Mouse (Mus musculus) hindbrain, embryonic 14.5 days (tissue): ENCODE results near the gene Nfkb2. TPM values are rescaled to one million over a fixed set of nuclear protein-coding genes. Genes with fewer than 3 reads are reported as not detected.

Source experiments
- ATAC-seq: fragments of 200-750 bp; cut with Nextera tagmentation; 2 replicates; pipeline ENCODE4 v1.8.0; 2017; ENCODE audit warnings: moderate number of reproducible peaks, mild to moderate bottlenecking, moderate TSS enrichment, moderate library complexity; ENCODE audit not compliant: low FRiP score
- DNase-seq: peaks from one replicate; pipeline ENCODE4 v3.0.0-alpha.2; 2015; ENCODE audit warnings: low spot score
- H3K27ac ChIP-seq: fragments of 300-500 bp; sonication (generic); 2 replicates; pipeline ENCODE4 v1.5.1; 2014; ENCODE audit warnings: mild to moderate bottlenecking, moderate library complexity
- H3K27me3 ChIP-seq: fragments of 300-500 bp; sonication (generic); 2 replicates; pipeline ENCODE4 v1.6.1; 2014; ENCODE audit warnings: mild to moderate bottlenecking, low read length, mixed read lengths; ENCODE audit not compliant: control insufficient read depth, insufficient read depth
- H3K36me3 ChIP-seq: fragments of 300-500 bp; sonication (generic); replicated peaks from 2 replicates; pipeline ENCODE4 v1.6.1; 2014; ENCODE audit not compliant: control insufficient read depth, insufficient read depth
- H3K4me1 ChIP-seq: fragments of 300-500 bp; sonication (generic); replicated peaks from 2 replicates; pipeline ENCODE4 v1.6.1; 2014; ENCODE audit warnings: antibody characterized with exemption, low read length, mixed read lengths; ENCODE audit not compliant: control insufficient read depth, insufficient read depth
- H3K4me2 ChIP-seq: fragments of 300-500 bp; sonication (generic); replicated peaks from 2 replicates; pipeline ENCODE4 v1.6.1; 2014; ENCODE audit warnings: mild to moderate bottlenecking, moderate library complexity
- H3K4me3 ChIP-seq: fragments of 300-500 bp; sonication (generic); replicated peaks from 2 replicates; pipeline ENCODE4 v1.5.1; 2014; ENCODE audit warnings: mild to moderate bottlenecking, low read length
- H3K9ac ChIP-seq: fragments of 300-500 bp; sonication (generic); 2 replicates; pipeline ENCODE4 v1.6.1; 2014
- H3K9me3 ChIP-seq: fragments of 300-500 bp; sonication (generic); 2 replicates; pipeline ENCODE4 v1.6.1; 2016; ENCODE audit warnings: low read length; ENCODE audit not compliant: control insufficient read depth
- WGBS: fragments of 180-500 bp; shearing (Covaris S2); extraction: QIAGEN DNeasy Blood & Tissue Kit; methylation state at CpG from one replicate; pipeline ENCODE4 v1.1.7; 2014; 5-methylcytosine and 5-hydroxymethylcytosine counted together
- polyA plus RNA-seq: library from polyadenylated mRNA; unstranded; fragments of >200 nt; fragmentation: Nextera tagmentation; extraction: Ambion mirVana; gene quantifications from 2 replicates; pipeline ENCODE4 v1.2.1, GENCODE M21; 2014

Gene Nfkb2
- polyA plus RNA-seq, 1 experiment from 2014 or later: 1.9 TPM

DNA sequence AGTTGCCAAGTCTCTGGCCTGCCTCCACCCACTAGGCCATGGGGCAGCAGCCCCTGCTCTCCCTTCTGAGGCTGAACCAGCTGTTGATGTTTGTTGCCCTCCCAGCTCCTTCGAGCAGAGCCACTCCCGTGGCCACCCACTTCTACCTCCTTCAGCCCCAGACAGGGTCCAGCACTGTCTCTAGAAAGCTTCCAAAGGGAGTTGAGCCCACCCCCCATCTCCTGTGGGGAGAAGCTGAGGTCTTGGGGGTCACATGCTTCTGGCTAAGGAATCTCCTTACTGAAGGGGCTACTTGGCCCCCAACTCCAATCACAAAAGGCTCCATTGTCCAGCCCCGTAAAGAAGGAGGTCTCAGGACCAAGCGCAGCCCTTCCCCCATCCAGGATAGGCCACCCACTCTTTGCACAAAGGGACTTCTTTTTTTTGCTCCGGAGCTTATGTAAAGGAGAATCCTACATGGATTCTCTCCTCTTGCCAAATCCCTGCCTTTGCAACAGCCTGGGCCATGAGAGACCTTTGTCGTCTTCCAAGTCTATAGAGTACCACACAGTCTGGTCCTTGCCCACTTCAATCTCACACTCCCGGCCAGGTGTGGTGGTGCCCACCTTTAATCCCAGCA, 28.7 kb downstream of the Nfkb2 start:
- H3K9ac ChIP-seq: no peak overlapping the region
- no peaks in the 10 kb centered on the region for H3K9me3 ChIP-seq
- H3K36me3 ChIP-seq: peaks cover 25% of the 10 kb centered on the region
- DNase-seq (no peak), ATAC-seq (no peak)
- H3K4me1 ChIP-seq: peaks cover 29% of the 10 kb centered on the region
- WGBS: 37% methylated on average over 7 of the region's 7 CpGs
- H3K27me3 ChIP-seq: no peaks in the 10 kb centered on the region
- H3K4me3 ChIP-seq: no peak overlapping the region
- no peak overlapping the region for H3K4me2 ChIP-seq
- H3K27ac ChIP-seq: no peak overlapping the region

DNA sequence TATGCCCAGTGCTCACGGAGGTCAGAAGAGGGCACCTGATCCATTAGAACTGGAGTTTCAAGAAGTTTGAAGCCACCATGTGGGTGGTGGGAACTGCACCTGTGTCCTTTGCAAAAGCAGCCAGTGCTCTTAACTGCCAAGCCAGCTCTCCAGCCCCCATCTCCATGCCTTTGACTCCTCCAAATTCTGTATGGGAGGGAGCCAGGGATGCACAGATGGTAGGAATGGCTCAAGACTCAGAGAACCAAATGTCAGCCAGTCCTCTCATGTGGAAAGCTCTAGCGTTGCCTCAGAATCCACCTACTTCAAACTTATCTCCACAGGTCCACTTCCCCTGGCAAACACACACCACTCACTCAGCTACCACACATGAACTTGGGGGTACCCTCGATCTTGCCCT, 29.8 kb downstream of the Nfkb2 start:
- whole genome bisulfite sequencing: 90% methylated on average over 3 of the region's 3 CpGs
- H3K27me3 ChIP-seq: no peaks in the 10 kb centered on the region
- peaks cover 29% of the 10 kb centered on the region for H3K4me1 ChIP-seq
- H3K27ac ChIP-seq: no peak overlapping the region
- H3K9me3 ChIP-seq: no peaks in the 10 kb centered on the region
- DNase-seq: no peak
- H3K4me2 ChIP-seq: no peak overlapping the region
- no peak overlapping the region for H3K9ac ChIP-seq
- H3K4me3 ChIP-seq: no peak overlapping the region
- H3K36me3 ChIP-seq: peaks cover 25% of the 10 kb centered on the region
- ATAC-seq: no peak

DNA sequence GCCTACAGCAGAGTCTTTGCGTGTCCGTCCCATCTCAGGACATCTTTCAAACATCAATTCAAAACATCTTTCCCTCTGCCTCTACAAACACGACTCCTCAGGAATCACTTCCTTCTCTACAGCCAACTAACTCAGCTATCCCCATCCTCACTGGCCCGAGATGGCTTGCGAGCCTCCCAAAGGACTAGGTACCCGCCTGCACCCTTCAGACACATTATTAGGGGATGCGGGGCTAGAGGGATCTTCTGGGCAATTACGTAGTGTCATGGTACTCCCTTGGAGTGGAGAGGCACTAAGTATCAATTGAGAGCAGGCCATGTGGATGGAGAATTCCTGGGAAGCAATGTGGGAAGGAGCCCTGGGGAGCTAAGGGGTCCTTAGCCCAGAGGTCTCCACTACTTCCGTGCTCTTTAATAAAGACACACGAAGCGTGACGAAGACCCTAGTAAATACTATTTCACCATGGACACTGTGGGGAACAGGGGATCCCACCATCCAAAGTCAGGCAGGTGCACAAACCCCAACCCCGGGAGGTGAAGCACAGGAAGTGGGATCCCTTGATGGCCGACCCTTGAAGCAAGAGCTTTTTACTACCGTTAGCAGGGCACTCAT, 33.7 kb downstream of the Nfkb2 start:
- no peaks in the 10 kb centered on the region for H3K27me3 ChIP-seq
- H3K4me3 ChIP-seq: peak overlapping the region; percentile 61
- H3K9me3 ChIP-seq: no peaks in the 10 kb centered on the region
- peak overlapping the region; percentile 60 for H3K4me2 ChIP-seq
- H3K9ac ChIP-seq: peak overlapping the region; percentile 76
- WGBS: 28% methylated on average over 15 of the region's 15 CpGs
- ATAC-seq (peak; percentile 7; the same call in 1 of the 2 replicates), DNase-seq (no peak)
- peaks cover 13% of the 10 kb centered on the region for H3K4me1 ChIP-seq
- no peaks in the 10 kb centered on the region for H3K36me3 ChIP-seq
- H3K27ac ChIP-seq: peak overlapping the region; percentile 74

DNA sequence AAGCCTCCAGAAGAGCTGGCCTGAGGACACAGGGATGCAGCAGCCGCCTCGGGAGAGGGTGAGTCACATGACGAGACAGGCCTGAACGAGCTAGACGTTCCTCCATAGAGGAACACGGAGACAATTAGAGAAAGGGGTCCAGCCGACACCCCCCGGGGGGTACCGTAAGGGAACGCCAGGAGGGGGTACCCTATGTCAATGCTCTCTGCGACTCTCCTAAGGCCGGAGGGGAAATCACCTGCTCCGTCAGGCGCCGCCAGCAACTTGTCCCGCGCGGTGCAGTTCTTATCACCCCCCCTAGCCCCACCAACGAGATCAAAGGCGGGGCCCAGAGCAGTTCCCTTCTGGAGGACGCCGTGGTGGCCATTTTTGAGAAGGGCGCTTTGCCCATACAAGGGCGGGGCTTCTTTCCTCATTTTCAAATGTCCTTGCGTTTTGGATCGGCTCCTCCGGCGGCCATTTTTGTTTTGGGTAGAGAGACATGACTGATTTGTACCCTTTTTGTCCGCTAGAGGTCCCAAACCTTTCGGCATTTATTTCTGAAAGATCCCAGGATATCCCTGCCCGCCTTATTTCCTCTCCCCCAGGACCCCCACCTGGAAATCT, 34.3 kb downstream of the Nfkb2 start, which contains the start of gene Cuedc2:
Gene Cuedc2 (minus strand): TSS at position 372 of the 606 bp plus-strand sequence.
- Histone ChIP-seq H3K9me3 (no peaks in the 10 kb centered on the region), H3K4me1 (peaks cover 13% of the 10 kb centered on the region), H3K4me2 (peak within 1 kb of the TSS; percentile 60), H3K27me3 (no peaks in the 10 kb centered on the region), H3K36me3 (no peaks in the 10 kb centered on the region), H3K9ac (peak within 1 kb of the TSS; percentile 76), H3K4me3 (peak within 1 kb of the TSS; percentile 61), H3K27ac (peak within 1 kb of the TSS; percentile 74)
- ATAC-seq: peak; percentile 91
- peak; percentile 98 for DNase-seq
- under 1% methylated on average over 31 of the region's 31 CpGs for WGBS

DNA sequence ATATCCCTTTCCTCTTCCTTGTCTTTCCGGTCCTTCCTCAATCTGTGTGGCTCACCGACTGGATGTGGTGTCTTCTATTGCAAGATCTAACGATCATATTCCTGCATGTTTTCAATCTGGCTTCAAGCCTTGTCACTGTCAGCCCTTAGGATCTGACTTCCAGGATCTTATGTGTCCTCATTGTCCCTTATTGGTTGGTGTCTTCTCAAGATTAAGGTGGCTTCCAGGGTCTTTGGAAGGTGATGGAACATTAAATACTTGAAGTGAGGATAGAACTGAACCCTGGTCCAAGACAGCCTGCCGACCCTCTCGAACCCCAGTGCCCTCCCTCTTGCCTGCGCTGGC, 34.8 kb downstream of the Nfkb2 start:
- ATAC-seq (peak; percentile 5; the same call in 1 of the 2 replicates), DNase-seq (no peak)
- H3K4me1 ChIP-seq: peaks cover 13% of the 10 kb centered on the region
- no peaks in the 10 kb centered on the region for H3K9me3 ChIP-seq
- peak overlapping the region; percentile 61; the same call in 1 of the 2 replicates for H3K4me3 ChIP-seq
- no peaks in the 10 kb centered on the region for H3K27me3 ChIP-seq
- no peaks in the 10 kb centered on the region for H3K36me3 ChIP-seq
- peak overlapping the region; percentile 60 for H3K4me2 ChIP-seq
- WGBS: 48% methylated on average over 6 of the region's 6 CpGs
- H3K9ac ChIP-seq: peak overlapping the region; percentile 22
- H3K27ac ChIP-seq: peak overlapping the region; percentile 58

DNA sequence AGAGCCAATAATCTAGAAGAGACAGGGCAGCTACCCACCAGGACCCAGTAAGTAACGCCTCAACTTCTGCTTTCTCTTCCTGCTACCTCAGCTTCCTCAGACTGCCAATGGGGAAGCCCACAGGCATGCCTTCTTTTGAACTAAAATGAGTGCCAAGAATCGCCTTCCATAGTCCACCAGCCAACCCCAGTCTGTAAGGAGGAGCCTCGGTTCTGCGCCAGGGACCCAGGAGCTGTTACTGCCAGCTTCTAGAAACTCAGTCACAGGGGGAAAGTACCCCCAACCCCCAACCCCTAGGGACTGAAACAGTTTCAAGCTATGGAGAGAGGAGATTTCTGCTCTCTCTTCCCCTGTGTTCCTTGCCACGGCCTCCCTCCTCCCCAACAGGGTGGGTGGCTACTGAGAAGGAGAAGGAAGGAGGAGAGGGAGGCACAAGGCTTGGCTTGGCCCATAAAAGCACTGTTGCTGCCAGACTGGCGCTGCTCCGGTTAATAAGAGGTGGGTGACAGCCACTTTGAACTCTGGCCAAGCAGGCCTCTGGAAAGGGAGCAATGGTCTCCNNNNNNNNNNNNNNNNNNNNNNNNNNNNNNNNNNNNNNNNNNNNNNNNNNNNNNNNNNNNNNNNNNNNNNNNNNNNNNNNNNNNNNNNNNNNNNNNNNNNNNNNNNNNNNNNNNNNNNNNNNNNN, 35.3 kb downstream of the Nfkb2 start:
- Histone ChIP-seq H3K4me1 (peaks cover 13% of the 10 kb centered on the region), H3K4me3 (no peak overlapping the region), H3K4me2 (peak overlapping the region; percentile 60), H3K36me3 (no peaks in the 10 kb centered on the region), H3K27ac (peak overlapping the region; percentile 58), H3K9ac (peak overlapping the region; percentile 24; the same call in 1 of the 2 replicates), H3K9me3 (no peaks in the 10 kb centered on the region), H3K27me3 (no peaks in the 10 kb centered on the region)
- 75% methylated on average over 7 of the region's 7 CpGs for WGBS
- DNase-seq (no peak), ATAC-seq (no peak)

DNA sequence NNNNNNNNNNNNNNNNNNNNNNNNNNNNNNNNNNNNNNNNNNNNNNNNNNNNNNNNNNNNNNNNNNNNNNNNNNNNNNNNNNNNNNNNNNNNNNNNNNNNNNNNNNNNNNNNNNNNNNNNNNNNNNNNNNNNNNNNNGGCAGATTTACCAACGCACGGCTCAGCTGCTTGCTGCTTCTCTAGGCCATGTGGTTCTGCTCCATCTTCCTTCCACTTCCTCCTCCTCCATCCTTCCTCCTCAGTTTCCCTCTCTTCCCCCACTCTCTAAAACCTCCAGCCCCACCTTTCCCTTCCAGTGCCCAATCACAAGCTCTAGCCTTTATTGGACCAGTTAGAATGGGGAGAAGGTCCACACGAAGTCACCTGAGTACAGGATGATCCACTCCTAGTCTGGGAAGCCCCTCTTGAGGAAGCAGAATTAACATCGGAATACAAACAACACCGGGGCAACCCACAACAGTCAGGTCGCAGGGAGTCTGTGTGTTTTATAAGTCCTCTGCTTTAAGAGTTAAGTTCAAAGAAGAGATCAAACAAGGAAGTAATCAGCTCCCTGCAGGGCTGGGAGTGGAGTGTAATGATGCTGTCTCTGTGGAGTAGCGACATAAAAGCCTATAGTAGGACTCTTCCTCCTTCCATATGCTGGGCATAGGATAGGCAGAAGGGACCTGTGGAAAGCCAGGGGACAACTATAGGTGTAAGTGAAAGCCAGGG, 40.7 kb downstream of the Nfkb2 start:
- ATAC-seq: no peak
- no peak overlapping the region for H3K4me2 ChIP-seq
- WGBS: 25% methylated on average over 7 of the region's 7 CpGs

DNA sequence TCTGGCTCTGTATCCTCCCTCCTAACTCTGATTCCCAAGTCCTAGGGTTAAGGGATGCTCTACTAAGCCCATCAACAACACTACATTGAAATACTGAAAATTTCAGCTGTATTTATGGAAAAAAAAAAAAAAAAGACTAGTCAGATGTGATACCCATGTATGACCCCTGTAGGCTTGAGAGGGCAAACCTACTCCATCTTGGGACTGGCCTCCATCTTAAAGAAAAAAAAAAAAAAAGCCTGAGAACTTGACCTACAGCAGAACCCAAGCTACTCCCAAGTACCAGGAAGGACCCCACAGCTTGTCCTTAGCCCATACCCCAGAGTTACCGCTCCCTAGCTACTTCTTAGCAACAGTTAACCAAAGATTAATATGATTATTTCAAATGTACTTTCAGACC, 43.0 kb downstream of the Nfkb2 start:
- no peak for ATAC-seq
- 92% methylated on average over 1 of the region's 1 CpGs for WGBS
- Histone ChIP-seq H3K27ac (no peak overlapping the region), H3K4me1 (peaks cover 7% of the 10 kb centered on the region; the same call in 1 of the 2 replicates), H3K4me2 (no peak overlapping the region), H3K9me3 (no peaks in the 10 kb centered on the region), H3K4me3 (no peak overlapping the region), H3K36me3 (no peaks in the 10 kb centered on the region), H3K9ac (no peak overlapping the region), H3K27me3 (peaks cover 5% of the 10 kb centered on the region; the same call in 1 of the 2 replicates)
- no peak for DNase-seq

More for the DNA sequence above, 40.7 kb downstream of the Nfkb2 start:
- Histone ChIP-seq H3K9me3 (no peaks in the 10 kb centered on the region), H3K9ac (no peak overlapping the region), H3K4me1 (peaks cover 7% of the 10 kb centered on the region; the same call in 1 of the 2 replicates), H3K4me3 (no peak overlapping the region), H3K27me3 (peaks cover under 1% of the 10 kb centered on the region; the same call in 1 of the 2 replicates), H3K27ac (no peak overlapping the region), H3K36me3 (no peaks in the 10 kb centered on the region)
- no peak for DNase-seq
